Mouse (Mus musculus): ENCODE results near the gene Snrk.

GRCm38 (mm10) chr9:122185061-122185460 lies 68.0 kb downstream of the Snrk start:
- peak; percentile 94 for TF ChIP-seq CTCF (IDR thresholded peaks at IDR 0.05)
- TF ChIP-seq EP300 (IDR thresholded peaks at IDR 0.05), result no peak
